Mouse (Mus musculus): ENCODE data around the gene Plekhg4.

DNA sequence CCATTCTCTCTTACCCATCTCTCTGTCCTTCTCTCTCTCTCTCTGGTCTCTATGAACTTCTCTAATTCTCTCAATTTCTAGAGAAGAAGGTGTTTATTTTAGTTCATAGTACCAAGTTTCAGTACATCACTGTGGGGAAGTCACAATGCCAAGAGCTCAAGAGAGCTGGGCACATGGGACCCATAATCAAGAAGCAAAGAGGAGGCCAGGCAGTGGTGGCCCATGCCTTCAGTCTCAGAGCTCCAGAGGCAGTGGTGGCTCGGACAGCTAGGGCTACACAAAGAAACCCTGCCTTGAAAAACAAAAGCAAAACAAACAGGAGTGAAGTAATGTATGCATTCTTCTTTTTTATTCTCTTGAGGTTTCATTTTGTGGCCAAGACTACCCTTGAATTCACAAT lies 31.4 kb downstream of the Plekhg4 start:
- TF ChIP-seq POLR2A (IDR thresholded peaks at IDR 0.05; ENCODE audit: low read depth, low read length) (no peak), CTCF (conservative IDR thresholded peaks at IDR 0.05; ENCODE audit: insufficient read depth, insufficient read length, low read depth, low read length) (no peak)

Data from kidney, adult 2 months (tissue).